Mouse (Mus musculus): ENCODE results near the gene Vezf1. TPM values are rescaled to one million over a fixed set of nuclear protein-coding genes. Genes with fewer than 3 reads are reported as not detected.

Gene Vezf1
- polyA plus RNA-seq, 1 experiment: 10.6 TPM

GRCm38 (mm10) chr11:88046323-88046937, 21.6 kb upstream of the Vezf1 start:
- no peak overlapping the region for H3K27ac ChIP-seq (ENCODE audit: insufficient read depth, low read depth, low read length)

GRCm38 (mm10) chr11:88046944-88047794, 20.9 kb upstream of the Vezf1 start, which contains the start of gene Srsf1:
Gene Srsf1 (plus strand): TSS chr11:88047373.
- TF ChIP-seq CTCF (IDR thresholded peaks at IDR 0.05; ENCODE audit: extremely low read depth, insufficient read length, insufficient replicate concordance, low read depth, low read length) (peak; percentile 11; the same call in 1 of the 2 replicates), POLR2A (IDR thresholded peaks at IDR 0.05; ENCODE audit: low read depth, low read length) (peak; percentile 94)
- under 1% methylated on average over 54 of the region's 60 CpGs for WGBS
- no peaks in the 10 kb centered on the region for H3K27me3 ChIP-seq (ENCODE audit: control insufficient read depth, insufficient read depth, low read length)
- peak within 1 kb of the TSS; percentile 99 for H3K27ac ChIP-seq (ENCODE audit: insufficient read depth, low read depth, low read length)
- H3K4me3 ChIP-seq (ENCODE audit: low read depth, low read length): peak within 1 kb of the TSS; percentile 95
- peaks cover 9% of the 10 kb centered on the region for H3K36me3 ChIP-seq (ENCODE audit: control insufficient read depth, insufficient read depth, low read length)
- peaks cover 3% of the 10 kb centered on the region; the same call in 1 of the 2 replicates for H3K4me1 ChIP-seq (ENCODE audit: control insufficient read depth, insufficient read depth, insufficient read length, low read length)

More at GRCm38 (mm10) chr11:88046323-88046937, 21.6 kb upstream of the Vezf1 start:
- peak overlapping the region; percentile 13; the same call in 1 of the 2 replicates for H3K4me3 ChIP-seq (ENCODE audit: low read depth, low read length)
- H3K36me3 ChIP-seq (ENCODE audit: control insufficient read depth, insufficient read depth, low read length): peaks cover 9% of the 10 kb centered on the region
- TF ChIP-seq CTCF (IDR thresholded peaks at IDR 0.05; ENCODE audit: extremely low read depth, insufficient read length, insufficient replicate concordance, low read depth, low read length) (no peak), POLR2A (IDR thresholded peaks at IDR 0.05; ENCODE audit: low read depth, low read length) (no peak)
- WGBS: 39% methylated on average over 17 of the region's 17 CpGs
- H3K4me1 ChIP-seq (ENCODE audit: control insufficient read depth, insufficient read depth, insufficient read length, low read length): peaks cover 3% of the 10 kb centered on the region; the same call in 1 of the 2 replicates
- H3K27me3 ChIP-seq (ENCODE audit: control insufficient read depth, insufficient read depth, low read length): no peaks in the 10 kb centered on the region

- Histone ChIP-seq H3K4me1 (ENCODE audit: control insufficient read depth, insufficient read depth, insufficient read length, low read length) (peaks cover 3% of the 10 kb centered on the region; the same call in 1 of the 2 replicates), H3K27me3 (ENCODE audit: control insufficient read depth, insufficient read depth, low read length) (no peaks in the 10 kb centered on the region), H3K36me3 (ENCODE audit: control insufficient read depth, insufficient read depth, low read length) (peaks cover 14% of the 10 kb centered on the region), H3K4me3 (ENCODE audit: low read depth, low read length) (peak overlapping the region; percentile 95), H3K27ac (ENCODE audit: insufficient read depth, low read depth, low read length) (peak overlapping the region; percentile 99)
- TF ChIP-seq CTCF (IDR thresholded peaks at IDR 0.05; ENCODE audit: extremely low read depth, insufficient read length, insufficient replicate concordance, low read depth, low read length) (no peak), POLR2A (IDR thresholded peaks at IDR 0.05; ENCODE audit: low read depth, low read length) (no peak)
- WGBS: under 1% methylated on average over 75 of the region's 76 CpGs
These were observed 20.1 kb upstream of the Vezf1 start for GRCm38 (mm10) chr11:88047871-88048531.

GRCm38 (mm10) chr11:88048961-88049670, 19.0 kb upstream of the Vezf1 start:
- peaks cover 3% of the 10 kb centered on the region; the same call in 1 of the 2 replicates for H3K4me1 ChIP-seq (ENCODE audit: control insufficient read depth, insufficient read depth, insufficient read length, low read length)
- H3K27ac ChIP-seq (ENCODE audit: insufficient read depth, low read depth, low read length): 0 out of 2 replicates have a peak overlapping the region, but pooled peaks have one; percentile 6
- WGBS: 6% methylated on average over 26 of the region's 26 CpGs
- TF ChIP-seq CTCF (IDR thresholded peaks at IDR 0.05; ENCODE audit: extremely low read depth, insufficient read length, insufficient replicate concordance, low read depth, low read length) (no peak), POLR2A (IDR thresholded peaks at IDR 0.05; ENCODE audit: low read depth, low read length) (no peak)
- peaks cover 15% of the 10 kb centered on the region for H3K36me3 ChIP-seq (ENCODE audit: control insufficient read depth, insufficient read depth, low read length)
- no peaks in the 10 kb centered on the region for H3K27me3 ChIP-seq (ENCODE audit: control insufficient read depth, insufficient read depth, low read length)
- H3K4me3 ChIP-seq (ENCODE audit: low read depth, low read length): peak overlapping the region; percentile 29

- Histone ChIP-seq H3K4me3 (ENCODE audit: low read depth, low read length) (no peak overlapping the region), H3K27me3 (ENCODE audit: control insufficient read depth, insufficient read depth, low read length) (no peaks in the 10 kb centered on the region), H3K27ac (ENCODE audit: insufficient read depth, low read depth, low read length) (no peak overlapping the region), H3K4me1 (ENCODE audit: control insufficient read depth, insufficient read depth, insufficient read length, low read length) (peaks cover 3% of the 10 kb centered on the region; the same call in 1 of the 2 replicates), H3K36me3 (ENCODE audit: control insufficient read depth, insufficient read depth, low read length) (peaks cover 15% of the 10 kb centered on the region)
- no peak for TF ChIP-seq POLR2A (IDR thresholded peaks at IDR 0.05; ENCODE audit: low read depth, low read length)
- no peak for TF ChIP-seq CTCF (IDR thresholded peaks at IDR 0.05; ENCODE audit: extremely low read depth, insufficient read length, insufficient replicate concordance, low read depth, low read length)
These were observed 18.3 kb upstream of the Vezf1 start for GRCm38 (mm10) chr11:88049732-88050131.

GRCm38 (mm10) chr11:88052638-88053037, 15.4 kb upstream of the Vezf1 start:
- Histone ChIP-seq H3K27me3 (ENCODE audit: control insufficient read depth, insufficient read depth, low read length) (no peaks in the 10 kb centered on the region), H3K36me3 (ENCODE audit: control insufficient read depth, insufficient read depth, low read length) (peaks cover 15% of the 10 kb centered on the region), H3K4me1 (ENCODE audit: control insufficient read depth, insufficient read depth, insufficient read length, low read length) (no peaks in the 10 kb centered on the region), H3K27ac (ENCODE audit: insufficient read depth, low read depth, low read length) (no peak overlapping the region), H3K4me3 (ENCODE audit: low read depth, low read length) (no peak overlapping the region)
- TF ChIP-seq CTCF (IDR thresholded peaks at IDR 0.05; ENCODE audit: extremely low read depth, insufficient read length, insufficient replicate concordance, low read depth, low read length) (no peak), POLR2A (IDR thresholded peaks at IDR 0.05; ENCODE audit: low read depth, low read length) (no peak)
- 78% methylated on average over 4 of the region's 4 CpGs for WGBS

Data from small intestine, adult 2 months (tissue).